Mouse (Mus musculus) embryonic fibroblast, embryonic 13.5 days (primary cell): ENCODE data around the gene Tubb2b.

Source experiments
- CTCF ChIP-seq: IDR thresholded peaks from 2 replicates; pipeline ENCODE4 v1.5.1; 2011; ENCODE audit warnings: mild to moderate bottlenecking, control low read depth, low read length, moderate library complexity, borderline replicate concordance; ENCODE audit not compliant: insufficient read depth
- POLR2A ChIP-seq: IDR thresholded peaks from 2 replicates; pipeline ENCODE4 v1.6.1; 2011; ENCODE audit warnings: low read depth, mild to moderate bottlenecking, control low read depth, low read length, moderate library complexity

GRCm38 (mm10) chr13:34136605-34137004 is 6.3 kb upstream of the Tubb2b start:
- TF ChIP-seq CTCF (no peak), POLR2A (no peak)
